Mouse (Mus musculus): ENCODE results near the gene Gm6509.
"Not testable (repeated sequence)": the region's sequence is repeated elsewhere in the genome, so short reads cannot be mapped to it uniquely, and the experiment has no call there.

Gm6509 gene

GRCm38 (mm10) chr5:94623679-94624078, at the start of gene Gm6509:
Gene Gm6509 (plus strand): TSS chr5:94623979.
- H3K36me3 ChIP-seq (ENCODE audit: control insufficient read depth, insufficient read depth, low read length, poor library complexity, severe bottlenecking); H3K27me3 ChIP-seq (ENCODE audit: control insufficient read depth, insufficient read depth, low read length, poor library complexity, severe bottlenecking); DNase-seq (ENCODE audit: low read depth, low spot score): not testable (repeated sequence)

- DNase-seq (ENCODE audit: low read depth, low spot score); H3K27me3 ChIP-seq (ENCODE audit: control insufficient read depth, insufficient read depth, low read length, poor library complexity, severe bottlenecking); H3K36me3 ChIP-seq (ENCODE audit: control insufficient read depth, insufficient read depth, low read length, poor library complexity, severe bottlenecking): not testable (repeated sequence)
Observed at GRCm38 (mm10) chr5:94616242-94616641, 7.5 kb upstream of the Gm6509 start, which contains the start of gene Gm3147. Gene Gm3147 (minus strand): TSS chr5:94616342.

DNA sequence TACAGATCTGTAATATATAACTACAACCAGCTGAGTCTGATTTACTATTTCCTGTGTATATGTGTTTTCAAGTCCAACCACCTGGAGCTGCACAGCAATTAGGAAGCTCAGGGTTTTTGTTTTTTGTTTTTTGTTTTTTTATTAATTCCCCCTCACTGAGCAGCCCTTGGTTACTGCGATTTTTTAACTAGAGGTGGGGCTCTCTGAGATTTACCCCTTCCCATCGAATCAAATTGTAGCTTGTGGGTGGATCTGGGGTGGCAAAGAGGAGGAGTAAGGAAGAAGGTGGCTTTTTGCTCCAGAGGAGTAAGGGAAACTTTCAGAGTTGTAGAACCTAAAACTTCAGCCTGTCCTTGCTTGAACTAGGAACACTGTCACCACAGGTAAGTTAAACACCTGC, 24.3 kb downstream of the Gm6509 start, which contains the start of gene Gm6205:
Gm6205 (plus strand) TSS at position 301 of the 400 bp plus-strand sequence.
- H3K36me3 ChIP-seq (ENCODE audit: control insufficient read depth, insufficient read depth, low read length, poor library complexity, severe bottlenecking); DNase-seq (ENCODE audit: low read depth, low spot score); H3K27me3 ChIP-seq (ENCODE audit: control insufficient read depth, insufficient read depth, low read length, poor library complexity, severe bottlenecking): not testable (repeated sequence)

All from splenic B cell, adult 2 months (primary cell).